Mouse (Mus musculus) heart, adult 8-10 months (tissue): ENCODE measurements around the gene Gm3676. TPM values are rescaled to one million over a fixed set of nuclear protein-coding genes. Genes with fewer than 3 reads are reported as not detected.
"Not testable (repeated sequence)": the region's sequence is repeated elsewhere in the genome, so short reads cannot be mapped to it uniquely, and the experiment has no call there.

ENCODE experiments used
- DNase-seq: peaks from one replicate; pipeline ENCODE4 v3.0.0; 2022; ENCODE audit warnings: low spot score
- total RNA-seq, 4 experiments: library from RNA; stranded (reverse); gene quantifications; 2 replicates each; pipeline ENCODE4 v1.2.4; 2022

The Gm3676 gene
- not detected for total RNA-seq

DNA sequence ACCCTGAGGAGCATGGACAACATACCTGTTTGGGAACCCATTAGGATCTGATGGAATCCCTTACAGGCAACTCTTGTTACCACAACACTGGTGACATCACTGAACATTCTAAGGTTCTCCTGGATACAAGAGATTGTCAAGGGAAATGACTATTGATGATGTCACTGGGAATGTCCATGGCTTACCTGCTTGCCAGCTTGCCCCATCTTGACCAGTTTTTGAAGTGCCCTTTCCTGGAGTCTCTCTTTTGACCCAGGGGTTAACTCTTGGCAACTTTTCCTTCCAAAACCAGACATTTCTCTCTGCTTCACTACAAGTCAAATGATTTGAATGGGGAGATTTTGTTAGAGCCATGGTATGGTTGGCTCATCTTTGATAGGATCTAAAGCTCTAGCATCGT is at the start of gene Gm3676:
Gm3676 (minus strand) TSS at position 101 of the 400 bp plus-strand sequence.
- not testable (repeated sequence) for DNase-seq

DNA sequence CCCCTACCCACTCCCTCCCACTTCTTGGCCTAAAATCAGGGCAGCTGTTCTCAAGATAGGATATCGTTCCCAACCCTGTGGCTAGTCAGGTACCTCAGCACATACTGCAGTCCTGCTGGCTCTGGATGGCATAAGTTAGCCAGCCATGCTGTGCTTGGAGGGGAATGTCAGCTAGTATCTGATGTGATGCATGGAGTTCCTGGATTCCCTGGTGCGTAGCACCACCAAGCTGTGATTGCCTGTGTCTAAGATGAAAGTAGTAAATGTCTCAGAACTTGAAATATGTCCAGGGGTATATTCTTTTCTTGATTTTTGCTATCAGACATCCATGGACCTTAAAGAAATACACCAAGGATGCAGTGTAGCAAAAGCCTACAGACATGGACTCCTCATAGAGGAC is 1.9 kb upstream of the Gm3676 start:
- DNase-seq = not testable (repeated sequence)

DNA sequence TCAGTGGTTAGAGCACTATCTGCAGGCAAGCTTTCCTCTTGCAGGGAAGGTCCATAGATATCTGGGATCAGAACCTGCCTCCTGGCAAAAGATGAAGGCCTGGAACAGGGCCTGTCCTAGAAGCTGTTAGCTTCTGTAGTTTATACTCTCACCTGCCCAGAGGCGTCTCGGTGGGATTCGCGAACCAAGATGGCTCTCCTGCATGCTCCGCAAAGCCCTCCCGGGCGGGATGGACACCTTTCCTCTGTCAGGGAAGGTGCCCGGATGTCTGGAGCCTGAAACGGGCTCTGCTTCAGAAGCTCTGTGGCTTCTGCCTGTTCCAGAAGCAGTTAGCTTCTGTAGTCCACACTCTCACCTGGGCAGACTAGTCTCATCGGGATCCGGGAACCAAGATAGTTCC is 16.1 kb downstream of the Gm3676 start:
- DNase-seq = not testable (repeated sequence)

DNA sequence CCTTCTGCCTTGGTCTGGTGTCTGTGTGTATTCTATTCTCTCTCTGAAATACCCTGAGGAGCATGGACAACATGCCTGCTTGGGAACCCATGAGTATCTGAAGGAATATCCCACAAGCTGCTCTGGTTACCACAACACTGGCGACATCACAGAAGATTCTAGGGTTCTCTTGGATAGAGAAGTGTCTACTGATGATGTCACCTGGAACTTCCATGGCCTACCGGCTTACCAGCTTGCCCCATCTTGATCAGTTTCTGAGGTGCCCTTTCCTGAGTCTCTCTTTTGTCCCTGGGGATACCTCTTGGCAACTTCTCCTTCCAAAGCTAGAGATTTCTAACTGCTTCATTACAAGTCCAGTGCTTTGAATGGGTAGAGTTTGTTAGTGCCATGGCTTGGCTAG is 21.8 kb downstream of the Gm3676 start, which contains the start of gene Gm3072:
Gm3072 (minus strand) TSS at position 101 of the 400 bp plus-strand sequence.
- not testable (repeated sequence) for DNase-seq

DNA sequence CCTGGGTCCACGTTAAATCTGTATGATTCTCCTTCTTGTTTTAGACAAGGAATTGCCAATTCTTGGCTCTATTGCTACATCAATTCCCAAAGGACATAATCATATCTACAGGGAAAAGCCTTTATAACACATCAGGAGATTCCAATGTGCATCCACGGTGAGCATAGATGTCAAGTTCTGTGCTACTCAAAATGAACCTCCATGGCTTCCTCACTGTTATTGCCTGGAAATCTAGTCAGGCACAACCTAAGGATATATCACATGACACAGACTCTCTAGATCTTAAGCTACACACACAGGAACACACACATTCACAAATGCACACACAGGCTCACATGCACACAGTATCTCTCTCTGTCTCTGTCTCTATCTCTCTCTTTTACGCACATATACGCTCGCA is 23.8 kb downstream of the Gm3676 start:
- not testable (repeated sequence) for DNase-seq

DNA sequence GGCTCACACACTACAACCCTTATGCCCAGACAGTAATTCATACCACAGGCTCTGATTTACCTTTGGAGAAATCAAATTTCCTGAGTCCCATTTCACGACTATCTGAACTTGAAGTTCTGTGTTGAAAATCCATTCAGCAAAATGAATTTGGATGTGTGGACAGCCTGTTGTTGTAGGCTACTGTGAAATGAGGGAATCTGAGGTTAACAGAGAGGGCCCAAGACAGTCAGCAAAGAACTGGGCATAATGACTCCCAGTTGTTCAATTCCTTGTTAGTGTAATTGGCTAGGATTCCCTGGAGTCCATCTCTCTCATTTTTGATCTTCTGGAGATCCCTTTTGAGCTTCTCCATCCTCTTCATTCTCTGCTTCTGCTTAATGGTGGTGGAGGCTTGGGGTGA is 35.6 kb downstream of the Gm3676 start:
- DNase-seq = peak; percentile 14

DNA sequence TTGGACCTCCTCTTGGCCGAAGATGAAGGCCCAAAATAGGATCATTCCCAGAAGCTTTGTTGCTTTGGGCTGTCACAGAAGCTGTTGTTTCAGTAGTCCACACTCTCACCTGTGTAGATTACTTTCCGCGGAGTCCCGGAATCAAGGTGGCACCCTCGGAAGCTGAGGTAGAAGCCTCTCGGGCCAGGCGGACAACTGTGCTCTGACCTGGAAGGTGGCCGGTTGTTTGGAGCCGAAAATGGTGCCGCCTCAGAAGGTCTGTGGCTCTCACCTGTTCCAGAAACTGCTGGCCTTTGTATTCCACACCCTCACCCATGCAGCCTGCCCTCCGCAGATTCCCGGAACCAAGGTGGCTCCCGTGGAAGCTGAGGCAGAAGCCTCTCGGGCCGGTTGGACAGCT is 45.4 kb downstream of the Gm3676 start:
- DNase-seq = not testable (repeated sequence)

Other genes with a start within 250 kb of the Gm3676 start
- not detected for gene Gm6482, start 238.2 kb downstream of the Gm3676 start, total RNA-seq
- not detected for gene Gm7954, start 193.0 kb downstream of the Gm3676 start, total RNA-seq
- gene Gm3486, start 157.0 kb downstream of the Gm3676 start, total RNA-seq = not detected
- gene Gm7970, start 90.9 kb downstream of the Gm3676 start, total RNA-seq = not detected
- under 1 TPM in 1 of 4 experiments, not detected in 3; 0.41 TPM for gene 1700049E17Rik2, start 73.3 kb downstream of the Gm3676 start, total RNA-seq
- not detected for gene Gm3072, start 21.9 kb downstream of the Gm3676 start, total RNA-seq
- gene Gm8068, start 55.4 kb upstream of the Gm3676 start, total RNA-seq = not detected
- gene Gm7929, start 104.1 kb upstream of the Gm3676 start, total RNA-seq = not detected
- gene Gm47189, start 126.0 kb upstream of the Gm3676 start, total RNA-seq = not detected